Mouse (Mus musculus) right cerebral cortex, postnatal 14 days (tissue): ENCODE measurements around the gene Arhgap15.

ENCODE experiments used
- DNase-seq: peaks from one replicate; pipeline ENCODE4 v3.0.0; 2022

Gene Arhgap15

GRCm38 (mm10) chr2:44221686-44222085 is 473.1 kb downstream of the Arhgap15 start:
- no peak for DNase-seq

- no peak for DNase-seq
Measured at GRCm38 (mm10) chr2:44222176-44222753, 473.6 kb downstream of the Arhgap15 start.

GRCm38 (mm10) chr2:44234856-44235255 is 486.2 kb downstream of the Arhgap15 start:
- DNase-seq = no peak

GRCm38 (mm10) chr2:44241657-44242454 is 493.2 kb downstream of the Arhgap15 start:
- DNase-seq = no peak

- DNase-seq = peak; percentile 7
Measured at GRCm38 (mm10) chr2:44242628-44243255, 494.1 kb downstream of the Arhgap15 start.

GRCm38 (mm10) chr2:44255343-44255742 is 506.7 kb downstream of the Arhgap15 start:
- DNase-seq = no peak

- no peak for DNase-seq
Measured at GRCm38 (mm10) chr2:44257946-44258345, 509.3 kb downstream of the Arhgap15 start.

GRCm38 (mm10) chr2:44271455-44272346 is 523.1 kb downstream of the Arhgap15 start:
- DNase-seq = no peak

- no peak for DNase-seq
Measured at GRCm38 (mm10) chr2:44272606-44273005, 524.0 kb downstream of the Arhgap15 start.

- DNase-seq = no peak
Measured at GRCm38 (mm10) chr2:44274425-44274824, 525.8 kb downstream of the Arhgap15 start.

- DNase-seq = no peak
Measured at GRCm38 (mm10) chr2:44286181-44286719, 537.6 kb downstream of the Arhgap15 start.

- DNase-seq = no peak
Measured at GRCm38 (mm10) chr2:44299156-44299555, 550.5 kb downstream of the Arhgap15 start.

GRCm38 (mm10) chr2:44299909-44300308 is 551.3 kb downstream of the Arhgap15 start:
- DNase-seq = no peak

GRCm38 (mm10) chr2:44300466-44300865 is 551.8 kb downstream of the Arhgap15 start:
- no peak for DNase-seq

GRCm38 (mm10) chr2:44304261-44304970 is 555.8 kb downstream of the Arhgap15 start:
- no peak for DNase-seq

GRCm38 (mm10) chr2:44304971-44305808 is 556.6 kb downstream of the Arhgap15 start:
- DNase-seq = no peak

GRCm38 (mm10) chr2:44306137-44306536 is 557.5 kb downstream of the Arhgap15 start:
- no peak for DNase-seq

GRCm38 (mm10) chr2:44309124-44309523 is 560.5 kb downstream of the Arhgap15 start:
- no peak for DNase-seq

- no peak for DNase-seq
Measured at GRCm38 (mm10) chr2:44309556-44309955, 560.9 kb downstream of the Arhgap15 start.

GRCm38 (mm10) chr2:44310095-44310748 is 561.6 kb downstream of the Arhgap15 start:
- DNase-seq = no peak
